9 mouse cellular contexts compared by ENCODE assay signal in the genomic region with DNA sequence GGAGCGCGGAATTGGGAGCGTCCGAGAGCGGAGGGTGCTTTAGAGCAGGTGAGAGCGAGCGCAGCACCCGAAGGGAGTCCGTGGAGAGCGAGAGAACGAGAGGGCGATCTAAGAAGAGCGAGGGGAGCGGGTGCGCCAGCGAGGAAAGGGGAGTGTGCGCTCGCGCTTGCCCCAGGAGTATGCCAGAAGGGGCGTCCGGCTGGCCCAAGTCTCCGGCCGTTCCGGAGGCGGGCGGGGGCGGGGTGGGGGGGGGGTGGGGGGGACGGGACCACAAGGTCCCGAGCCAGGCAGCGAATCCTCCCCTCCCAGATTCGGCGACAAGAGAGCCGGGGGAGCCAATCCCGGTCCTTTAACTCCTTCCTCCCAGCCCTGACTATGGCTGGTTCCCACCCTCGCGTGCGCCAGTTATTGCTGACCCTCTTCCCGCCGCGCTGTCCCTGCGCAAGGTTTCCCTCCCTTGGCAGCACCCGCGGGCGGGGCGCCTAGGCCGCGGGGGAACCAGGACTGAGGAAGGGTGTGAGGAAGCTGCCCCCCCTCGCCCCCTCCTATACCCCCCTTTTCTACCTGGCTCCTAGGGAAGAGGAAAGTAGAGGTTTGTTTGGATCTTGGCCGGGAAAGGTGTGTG. TPM values are rescaled to one million over a fixed set of nuclear protein-coding genes. Genes with fewer than 3 reads are reported as not detected.
A peak's percentile ranks its signal among the peaks of the same experiment; 100 is the strongest.
DNase-seq lines count a peak whose midpoint lies in the region; ATAC-seq and TF ChIP-seq lines count a peak whose summit lies in the region.
"Had no signal": no experiment of that assay in that cellular context is flagged by ENCODE, and none has a peak within 500 bp of the region (broad histone marks: within the 10 kb centered on the region; RNA-seq: fewer than 3 reads in every experiment).

A gene (minus strand): TSS at position 181 of the 625 bp plus-strand sequence.

- peak within 1 kb of the TSS; percentile 96 for H3K4me3 ChIP-seq in lung, adult 2 months (replicated peaks; ENCODE audit: extremely low read depth, low read depth, low read length)
- peak within 1 kb of the TSS; percentile 60 for H3K4me3 ChIP-seq in neural tube, embryonic 15.5 days (replicated peaks)

- under 1% methylated on average over 32 of the region's 49 CpGs for WGBS in lung, adult 2 months
- 0% methylated on average over 30 of the region's 49 CpGs for WGBS in neural tube, embryonic 15.5 days

- intact Hi-C loops in left cerebral cortex, postnatal 4 days (cut with DNase I): loop anchor here (5.0 kb wide), 2 partner anchors 38 to 53 kb away; no protein-coding TSS in a partner anchor
- intact Hi-C loops in left cerebral cortex, postnatal 14 days (cut with DNase I): loop anchor here (1.0 kb wide), 1 partner anchor 53 kb away; no protein-coding TSS in a partner anchor

- TF ChIP-seq CTCF in lung, adult 2 months (IDR thresholded peaks at IDR 0.05; ENCODE audit: insufficient read depth, low read length): no peak

- peaks cover 52% of the 10 kb centered on the region for H3K27me3 ChIP-seq in neural tube, embryonic 15.5 days (replicated peaks)

- no peaks in the 10 kb centered on the region for H3K36me3 ChIP-seq in neural tube, embryonic 15.5 days

- H3K9ac ChIP-seq in neural tube, embryonic 15.5 days (replicated peaks): peak within 1 kb of the TSS; percentile 55

- TF ChIP-seq POLR2A in lung, adult 2 months (IDR thresholded peaks at IDR 0.05; ENCODE audit: borderline replicate concordance, extremely low read depth, low read depth, low read length): peak; percentile 82; the same call in 1 of the 2 replicates

- peak within 1 kb of the TSS; percentile 96 for H3K4me2 ChIP-seq in neural tube, embryonic 15.5 days

- no peak within 1 kb of the TSS for H3K27ac ChIP-seq in neural tube, embryonic 15.5 days (replicated peaks)

- peak; percentile 38 for DNase-seq in left cerebral cortex, postnatal 4 days
- no peak for DNase-seq in left cerebral cortex, postnatal 14 days (ENCODE audit: low spot score in 2 of 2)
- peak; percentile 58 for DNase-seq in embryo, embryonic 11 days
- peak; percentile 45 to 63 for DNase-seq in heart, adult 9 months (ENCODE audit: low spot score in 2 of 2)
- DNase-seq in kidney, adult 18-20 months: peak; percentile 52
- peak; percentile 67 for DNase-seq in lung, adult 2 months
- no peak for DNase-seq in layer of hippocampus, adult 11-12 months (ENCODE audit: low spot score)

- peak; percentile 60 for ATAC-seq in neural tube, embryonic 15.5 days (ENCODE audit: low FRiP score)

- H3K9me3 ChIP-seq in neural tube, embryonic 15.5 days (replicated peaks): no peaks in the 10 kb centered on the region

- H3K4me1 ChIP-seq in lung, adult 2 months (ENCODE audit: control insufficient read depth, insufficient read depth, low read length): no peaks in the 10 kb centered on the region
- peaks cover 18% of the 10 kb centered on the region for H3K4me1 ChIP-seq in neural tube, embryonic 15.5 days

RNA-seq across cellular contexts. Expression of the gene that starts here (rescaled TPM):
- 1 to 10 TPM; 3.1 to 3.8 TPM for total RNA-seq in left cerebral cortex, postnatal 4 days (2021)
- 1 to 10 TPM; 3.4 TPM for total RNA-seq in left cerebral cortex, postnatal 14 days (2021)
- 162 and 199 TPM in 2 replicates for polyA plus RNA-seq in lung, adult 2 months (2012; rRNA removed)
- polyA plus RNA-seq in neural tube, embryonic 15.5 days (2015; fragmentation: Nextera tagmentation; extraction: Ambion mirVana): 3.1 and 4.4 TPM in 2 replicates
- total RNA-seq: MEL had no signal

Comparison
In these comparisons a context has a peak if more than half of its experiments do, and no peak if none do; other contexts are left out.
1. RNA of the gene that starts here (polyA plus RNA-seq): 162 to 199 TPM in lung, adult 2 months; 3.1 to 4.4 TPM in neural tube, embryonic 15.5 days; every median in the first group is over 10 times any median in the second.
2. DNase-seq: peak in left cerebral cortex, postnatal 4 days (single experiment), embryo, embryonic 11 days (single experiment), heart, adult 9 months (2 of 2), kidney, adult 18-20 months (single experiment) and lung, adult 2 months (single experiment); none in left cerebral cortex, postnatal 14 days (0 of 2) and layer of hippocampus, adult 11-12 months (single experiment).